Mouse (Mus musculus) kidney, postnatal 0 days (tissue): ENCODE measurements at regions not wholly inside any gene's neighbourhood (a gene's known extent, or its start where the extent isn't known, plus 50 kb on each side); places are given as distances from the start of the nearest gene placed in this dataset.

ENCODE experiments used
- ATAC-seq: fragments of 200-750 bp; cut with Nextera tagmentation; replicated peaks from 2 replicates; pipeline ENCODE4 v1.8.0; 2017; ENCODE audit warnings: low read depth, moderate number of reproducible peaks, moderate TSS enrichment, moderate library complexity; ENCODE audit not compliant: low FRiP score
- DNase-seq: peaks from one replicate; pipeline ENCODE4 v3.0.0-alpha.2; 2016; ENCODE audit warnings: low spot score
- H3K27ac ChIP-seq: fragments of 300-500 bp; sonication (generic); 2 replicates; pipeline ENCODE4 v1.5.1; 2014; ENCODE audit warnings: mild to moderate bottlenecking
- H3K27me3 ChIP-seq: fragments of 300-500 bp; sonication (generic); 2 replicates; pipeline ENCODE4 v1.6.1; 2014; ENCODE audit warnings: low read length, mixed read lengths; ENCODE audit not compliant: insufficient read depth
- H3K36me3 ChIP-seq: fragments of 300-500 bp; sonication (generic); 2 replicates; pipeline ENCODE4 v1.6.1; 2014; ENCODE audit warnings: low read length, mixed read lengths; ENCODE audit not compliant: insufficient read depth
- H3K4me1 ChIP-seq: fragments of 300-500 bp; sonication (generic); replicated peaks from 2 replicates; pipeline ENCODE4 v1.6.1; 2014; ENCODE audit warnings: antibody characterized with exemption, low read length, mixed read lengths; ENCODE audit not compliant: insufficient read depth
- H3K4me2 ChIP-seq: fragments of 300-500 bp; sonication (generic); 2 replicates; pipeline ENCODE4 v1.6.1; 2014; ENCODE audit warnings: mild to moderate bottlenecking, low read length, moderate library complexity, mixed read lengths
- H3K4me3 ChIP-seq: fragments of 300-500 bp; sonication (generic); replicated peaks from 2 replicates; pipeline ENCODE4 v1.5.1; 2014; ENCODE audit warnings: low read depth, low read length
- H3K9ac ChIP-seq: fragments of 300-500 bp; sonication (generic); 2 replicates; pipeline ENCODE4 v1.6.1; 2014; ENCODE audit warnings: low read depth, low read length
- H3K9me3 ChIP-seq: fragments of 300-500 bp; sonication (generic); replicated peaks from 2 replicates; pipeline ENCODE4 v1.6.1; 2016; ENCODE audit warnings: low read length, inconsistent platforms, mixed read lengths
- CTCF ChIP-seq: IDR thresholded peaks from 2 replicates; pipeline ENCODE4 v1.5.1; 2016; ENCODE audit warnings: antibody characterized with exemption, low read depth, mild to moderate bottlenecking, moderate library complexity
- WGBS: fragments of 180-500 bp; shearing (Covaris S2); extraction: QIAGEN DNeasy Blood & Tissue Kit; methylation state at CpG from one replicate; pipeline ENCODE4 v1.1.7; 2014; 5-methylcytosine and 5-hydroxymethylcytosine counted together

DNA sequence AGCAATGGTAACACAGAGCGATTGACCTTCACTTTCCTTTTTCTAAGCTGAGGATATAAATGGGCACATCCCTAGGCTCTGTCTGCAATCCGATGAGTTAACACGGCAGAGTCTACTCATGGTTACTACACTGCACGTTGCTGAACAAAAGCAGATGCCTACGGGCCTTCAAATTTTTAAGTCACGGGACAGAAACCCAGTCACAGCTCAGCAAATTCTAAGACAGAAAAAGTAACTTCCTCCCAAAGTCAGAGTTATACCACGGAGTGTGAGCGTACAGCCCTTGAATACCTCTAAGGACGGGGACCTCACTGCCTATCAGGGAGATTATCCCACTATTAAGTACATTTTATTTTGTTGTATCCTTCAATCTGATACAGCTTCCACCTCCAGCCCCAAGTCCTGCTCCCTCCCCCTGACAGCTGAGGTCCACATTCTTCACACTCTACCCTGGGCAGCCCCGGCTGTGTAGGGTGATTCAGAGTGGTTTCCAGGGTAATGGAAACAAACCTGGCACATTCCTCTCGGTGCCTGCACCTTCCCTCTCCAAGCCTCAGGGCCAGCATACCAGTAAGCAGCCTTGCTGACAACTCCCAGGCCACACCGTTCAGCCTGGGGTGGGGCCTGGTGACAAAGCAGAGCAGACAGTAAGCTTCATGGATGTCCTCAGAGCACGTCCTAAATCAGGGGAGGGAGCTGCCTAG, 90.2 kb upstream of the Zfp703 start:
- Histone ChIP-seq H3K9ac (no peak overlapping the region), H3K9me3 (no peaks in the 10 kb centered on the region), H3K4me3 (no peak overlapping the region), H3K4me2 (no peak overlapping the region), H3K4me1 (no peaks in the 10 kb centered on the region; the same call in 1 of the 2 replicates), H3K27me3 (no peaks in the 10 kb centered on the region), H3K36me3 (no peaks in the 10 kb centered on the region), H3K27ac (no peak overlapping the region)
- DNase-seq (peak; percentile 60), ATAC-seq (peak; percentile 74)
- TF ChIP-seq CTCF = no peak
- WGBS = 71% methylated on average over 13 of the region's 13 CpGs

DNA sequence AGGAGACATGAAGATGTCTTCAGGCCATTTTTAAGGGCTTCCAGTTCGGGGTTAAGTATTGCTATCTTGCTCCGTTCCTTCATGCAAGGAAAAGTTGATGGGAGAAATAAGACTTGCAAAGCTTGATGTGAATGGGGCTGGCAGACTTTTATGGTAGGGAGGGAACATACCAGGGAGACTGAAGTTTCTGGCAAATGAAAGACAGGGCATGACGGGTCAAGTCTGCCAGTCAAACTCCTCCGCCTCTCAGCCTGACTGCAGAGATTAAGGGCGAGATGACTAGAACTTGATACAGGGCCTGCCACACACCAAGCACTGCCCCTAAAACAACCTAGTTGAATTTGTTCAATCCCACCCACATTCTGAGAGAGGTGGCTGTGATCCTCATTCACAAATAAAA, 89.6 kb upstream of the Zfp703 start:
- ATAC-seq (no peak), DNase-seq (peak; percentile 73)
- no peak overlapping the region for H3K4me3 ChIP-seq
- H3K4me1 ChIP-seq = no peaks in the 10 kb centered on the region; the same call in 1 of the 2 replicates
- TF ChIP-seq CTCF = no peak
- no peaks in the 10 kb centered on the region for H3K9me3 ChIP-seq
- no peaks in the 10 kb centered on the region for H3K27me3 ChIP-seq
- no peaks in the 10 kb centered on the region for H3K36me3 ChIP-seq
- H3K9ac ChIP-seq = no peak overlapping the region
- no peak overlapping the region for H3K27ac ChIP-seq
- H3K4me2 ChIP-seq = no peak overlapping the region
- 53% methylated on average over 5 of the region's 5 CpGs for WGBS

DNA sequence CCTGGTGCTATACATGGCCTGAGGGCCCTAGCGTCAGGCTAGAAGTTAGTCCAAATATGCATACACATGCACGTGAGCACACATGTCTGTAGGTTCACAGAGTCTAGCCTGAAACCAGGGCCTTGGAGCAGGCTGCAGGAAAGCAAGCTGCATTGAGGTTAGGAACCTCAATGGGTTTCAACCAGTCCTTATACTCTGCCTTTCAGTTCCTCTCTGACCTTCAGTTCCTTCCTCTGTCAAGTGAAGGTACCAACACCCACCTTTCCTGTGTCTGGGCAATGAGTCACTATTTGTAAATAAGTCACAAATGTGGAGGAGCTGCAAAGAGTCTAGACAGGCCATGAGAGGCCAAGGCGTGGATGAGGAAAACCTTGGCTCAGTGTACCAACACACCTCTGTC, 89.1 kb upstream of the Zfp703 start:
- no peaks in the 10 kb centered on the region for H3K9me3 ChIP-seq
- H3K4me1 ChIP-seq = no peaks in the 10 kb centered on the region; the same call in 1 of the 2 replicates
- TF ChIP-seq CTCF = no peak
- H3K27ac ChIP-seq = no peak overlapping the region
- 57% methylated on average over 3 of the region's 3 CpGs for WGBS
- H3K4me3 ChIP-seq = no peak overlapping the region
- peak; percentile 28 for DNase-seq
- no peak overlapping the region for H3K4me2 ChIP-seq
- no peaks in the 10 kb centered on the region for H3K27me3 ChIP-seq
- H3K9ac ChIP-seq = no peak overlapping the region
- H3K36me3 ChIP-seq = no peaks in the 10 kb centered on the region
- peak; percentile 34; the same call in 1 of the 2 replicates for ATAC-seq

DNA sequence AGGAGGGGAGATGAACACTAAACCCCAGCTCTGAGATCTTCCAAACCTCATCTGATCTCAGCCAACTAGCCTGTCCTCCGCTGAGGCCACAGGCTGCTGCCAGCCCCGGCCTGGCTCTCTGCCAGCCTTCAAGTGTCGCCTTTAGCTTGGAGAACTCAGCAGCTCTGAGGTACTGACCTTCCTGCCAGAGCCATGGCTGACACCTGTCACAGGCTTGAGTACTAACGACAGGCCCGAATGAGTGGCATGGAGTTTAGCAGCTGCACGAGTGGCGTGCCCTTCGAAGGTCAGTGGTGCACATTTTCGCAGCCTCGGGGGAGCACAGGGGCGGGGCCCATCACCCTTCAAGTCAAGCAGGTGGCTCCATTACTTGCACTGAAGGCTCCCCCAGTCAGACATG, 85.2 kb upstream of the Zfp703 start:
- Histone ChIP-seq H3K4me1 (no peaks in the 10 kb centered on the region; the same call in 1 of the 2 replicates), H3K36me3 (no peaks in the 10 kb centered on the region), H3K27me3 (no peaks in the 10 kb centered on the region), H3K4me3 (no peak overlapping the region), H3K4me2 (no peak overlapping the region), H3K9ac (no peak overlapping the region), H3K9me3 (no peaks in the 10 kb centered on the region), H3K27ac (no peak overlapping the region)
- TF ChIP-seq CTCF = no peak
- ATAC-seq (no peak), DNase-seq (no peak)
- WGBS = 58% methylated on average over 11 of the region's 11 CpGs

DNA sequence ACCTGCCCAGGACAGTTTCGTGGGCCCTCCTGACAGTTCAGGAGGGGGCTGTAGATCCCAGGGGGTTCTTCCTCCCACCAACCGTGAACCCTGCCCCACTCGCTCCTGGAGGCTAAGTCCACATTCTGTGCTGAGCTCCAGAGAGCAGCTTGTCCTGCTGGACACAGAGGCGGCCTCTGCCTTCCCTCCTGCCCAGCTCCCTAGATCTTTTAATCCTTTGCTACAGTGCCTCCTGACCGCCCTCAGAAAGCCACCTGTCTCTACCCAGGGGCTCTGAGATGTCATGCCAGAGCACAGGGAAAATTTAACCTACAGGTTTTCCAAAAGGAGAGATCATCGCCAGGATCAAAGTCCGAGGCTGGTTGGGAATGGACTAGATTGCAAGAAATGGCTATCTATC, 84.7 kb upstream of the Zfp703 start:
- Histone ChIP-seq H3K4me1 (no peaks in the 10 kb centered on the region; the same call in 1 of the 2 replicates), H3K9ac (no peak overlapping the region), H3K27ac (no peak overlapping the region), H3K36me3 (no peaks in the 10 kb centered on the region), H3K4me3 (no peak overlapping the region), H3K9me3 (no peaks in the 10 kb centered on the region), H3K4me2 (no peak overlapping the region), H3K27me3 (no peaks in the 10 kb centered on the region)
- no peak for TF ChIP-seq CTCF
- DNase-seq = no peak
- WGBS = 86% methylated on average over 7 of the region's 7 CpGs
- ATAC-seq = no peak

DNA sequence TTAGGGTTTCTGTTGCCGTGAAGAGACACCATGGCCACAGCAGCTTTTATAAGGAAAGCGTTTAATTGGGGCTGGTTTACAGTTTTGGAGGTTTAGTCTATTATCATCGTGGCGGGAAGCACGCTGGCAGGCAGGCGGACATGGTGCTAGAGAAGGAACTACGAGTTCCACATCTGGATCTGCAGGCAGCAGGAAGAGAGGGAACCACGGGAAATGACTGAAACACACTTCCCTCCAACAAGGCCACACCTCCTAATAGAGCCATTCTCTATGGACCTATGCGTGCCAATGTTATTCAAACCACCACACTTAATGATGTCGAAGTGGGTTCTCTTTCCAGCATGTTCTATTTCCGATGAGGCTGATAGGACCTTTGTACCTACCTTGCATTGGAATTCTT, 81.3 kb upstream of the Zfp703 start:
- no peak overlapping the region for H3K4me2 ChIP-seq

DNA sequence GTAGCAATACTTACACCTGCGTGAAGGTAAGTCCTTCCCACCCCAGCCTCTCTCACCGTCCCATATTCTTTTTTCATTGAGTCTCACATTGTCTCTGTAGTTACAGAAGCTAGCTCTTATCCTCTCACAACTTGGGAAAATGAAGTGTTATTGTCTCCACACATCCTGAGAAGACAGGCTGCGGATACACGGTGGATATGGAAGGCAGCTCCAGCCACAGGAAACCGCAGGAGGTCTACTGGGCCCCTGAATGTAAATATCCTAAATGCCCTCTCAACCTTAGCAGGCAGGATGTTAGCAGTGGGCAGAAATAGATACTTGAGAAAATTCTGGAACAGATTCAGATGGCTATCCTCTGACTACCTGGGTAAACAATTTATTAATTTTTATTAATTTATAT, 73.8 kb upstream of the Zfp703 start:
- H3K9ac ChIP-seq = no peak overlapping the region
- 54% methylated on average over 5 of the region's 5 CpGs for WGBS
- H3K27me3 ChIP-seq = no peaks in the 10 kb centered on the region
- no peak overlapping the region for H3K4me3 ChIP-seq
- DNase-seq = no peak
- no peak for TF ChIP-seq CTCF
- no peaks in the 10 kb centered on the region for H3K4me1 ChIP-seq
- H3K36me3 ChIP-seq = no peaks in the 10 kb centered on the region
- no peaks in the 10 kb centered on the region for H3K9me3 ChIP-seq
- no peak for ATAC-seq
- H3K4me2 ChIP-seq = no peak overlapping the region
- no peak overlapping the region for H3K27ac ChIP-seq

More for the DNA sequence above, 81.3 kb upstream of the Zfp703 start:
- no peaks in the 10 kb centered on the region for H3K4me1 ChIP-seq
- H3K9me3 ChIP-seq = no peaks in the 10 kb centered on the region
- no peaks in the 10 kb centered on the region for H3K36me3 ChIP-seq
- no peak for ATAC-seq
- 88% methylated on average over 11 of the region's 11 CpGs for WGBS
- H3K27ac ChIP-seq = no peak overlapping the region
- H3K9ac ChIP-seq = no peak overlapping the region
- TF ChIP-seq CTCF = no peak
- DNase-seq = no peak
- no peaks in the 10 kb centered on the region for H3K27me3 ChIP-seq
- H3K4me3 ChIP-seq = no peak overlapping the region
